14 mouse cellular contexts compared by ENCODE assay signal in genomic region chr13:45343966-45344365, GRCm38 (mm10).
"Had no signal": no experiment of that assay in that cellular context is flagged by ENCODE, and none has a peak within 500 bp of the region (broad histone marks: within the 10 kb centered on the region; RNA-seq: fewer than 3 reads in every experiment).

No protein-coding gene starts in this region.

- H3K4me2 ChIP-seq: limb, embryonic 13.5 days; liver, embryonic 13.5 days; neural tube, embryonic 12.5 days; neural tube, embryonic 15.5 days had no signal

- H3K9me3 ChIP-seq: limb, embryonic 13.5 days; liver, embryonic 13.5 days; neural tube, embryonic 15.5 days had no signal

- H3K4me3 ChIP-seq: limb, embryonic 13.5 days; liver, embryonic 13.5 days; neural tube, embryonic 12.5 days; neural tube, embryonic 15.5 days had no signal

- H3K36me3 ChIP-seq: limb, embryonic 13.5 days; liver, embryonic 13.5 days; neural tube, embryonic 12.5 days; neural tube, embryonic 15.5 days had no signal

- DNase-seq: kidney, adult 18-20 months; kidney, adult 9 months; kidney, postnatal 14 days; kidney, postnatal 4 days; left cerebral cortex, postnatal 4 days; liver, embryonic 13.5 days; lung, adult 2 months; thymus, adult 18-20 months; thymus, postnatal 36 days had no signal

- H3K9ac ChIP-seq: limb, embryonic 13.5 days; liver, embryonic 13.5 days; neural tube, embryonic 12.5 days; neural tube, embryonic 15.5 days had no signal

- H3K27ac ChIP-seq: limb, embryonic 13.5 days; liver, embryonic 13.5 days; macrophage; neural tube, embryonic 12.5 days; neural tube, embryonic 15.5 days had no signal

- ATAC-seq: intestine, embryonic 16.5 days had no signal

- H3K27me3 ChIP-seq: limb, embryonic 13.5 days; neural tube, embryonic 12.5 days; neural tube, embryonic 15.5 days had no signal
